13 mouse cellular contexts compared by ENCODE assay signal in genomic region chr11:74674713-74675112, GRCm38 (mm10). TPM values are rescaled to one million over a fixed set of nuclear protein-coding genes. Genes with fewer than 3 reads are reported as not detected.
"Had no signal": no experiment of that assay in that cellular context is flagged by ENCODE, and none has a peak within 500 bp of the region (broad histone marks: within the 10 kb centered on the region; RNA-seq: fewer than 3 reads in every experiment).

No protein-coding gene starts in this region.

- H3K27ac ChIP-seq: limb, embryonic 15.5 days; midbrain, embryonic 13.5 days; neural tube, embryonic 12.5 days had no signal

- H3K9ac ChIP-seq: limb, embryonic 15.5 days; midbrain, embryonic 13.5 days; neural tube, embryonic 12.5 days had no signal

- H3K4me2 ChIP-seq: limb, embryonic 15.5 days; midbrain, embryonic 13.5 days; neural tube, embryonic 12.5 days had no signal

- H3K4me1 ChIP-seq: limb, embryonic 15.5 days; midbrain, embryonic 13.5 days; neural tube, embryonic 12.5 days had no signal

- H3K9me3 ChIP-seq: limb, embryonic 15.5 days; midbrain, embryonic 13.5 days; neural tube, embryonic 12.5 days had no signal

- ATAC-seq: intestine, embryonic 16.5 days; midbrain, embryonic 13.5 days had no signal

- DNase-seq: kidney, adult 8-10 months; kidney, postnatal 36 days; lung, adult 18-20 months; retina, postnatal 1 day; right cerebral cortex, postnatal 4 days; spleen, adult 18-20 months; thymus, adult 18-20 months; thymus, postnatal 14 days had no signal

- H3K27me3 ChIP-seq: limb, embryonic 15.5 days; midbrain, embryonic 13.5 days; neural tube, embryonic 12.5 days had no signal

- H3K4me3 ChIP-seq: limb, embryonic 15.5 days; midbrain, embryonic 13.5 days; neural tube, embryonic 12.5 days had no signal

RNA-seq across cellular contexts. Expression of gene Ccdc92b, which starts 55.3 kb away (rescaled TPM):
- total RNA-seq: neutrophil, adult 5-6 weeks had no signal
